Mouse (Mus musculus): ENCODE data around the gene Fam19a2. TPM values are rescaled to one million over a fixed set of nuclear protein-coding genes. Genes with fewer than 3 reads are reported as not detected.
A peak's percentile ranks its signal among the peaks of the same experiment; 100 is the strongest.

Gene Fam19a2
- 1 to 10 TPM in 1 of 2 experiments, under 1 TPM in 1; 0.52 to 1.0 TPM for total RNA-seq (2021)
- polyA plus RNA-seq (2012; rRNA removed): 0.12 and 0.13 TPM in 2 replicates
- long read RNA-seq: 0 reads

DNA sequence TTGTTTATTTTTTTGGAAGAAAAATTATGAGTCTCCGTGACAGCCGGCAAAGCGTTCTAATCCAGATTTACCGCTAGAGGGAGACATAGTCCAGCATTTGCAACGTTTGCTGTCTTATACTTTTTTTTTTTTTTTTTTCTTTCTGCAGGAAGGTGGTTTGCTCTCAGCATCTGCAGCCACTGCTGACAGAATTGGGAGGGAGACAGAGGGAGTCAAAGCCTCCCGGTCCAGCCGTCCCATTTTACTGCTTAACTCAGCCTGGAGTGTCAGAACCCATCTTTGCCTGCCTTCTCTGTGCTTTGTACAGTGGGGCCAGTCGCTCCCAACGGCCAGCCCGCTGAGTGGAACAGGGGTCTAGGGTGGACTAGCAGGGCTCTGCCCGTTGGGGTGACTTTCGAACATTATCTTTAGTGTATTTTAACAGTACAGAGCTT, at the start of gene Fam19a2:
Gene Fam19a2 (plus strand): TSS at position 121 of the 434 bp plus-strand sequence.
- peak; percentile 47 for DNase-seq

DNA sequence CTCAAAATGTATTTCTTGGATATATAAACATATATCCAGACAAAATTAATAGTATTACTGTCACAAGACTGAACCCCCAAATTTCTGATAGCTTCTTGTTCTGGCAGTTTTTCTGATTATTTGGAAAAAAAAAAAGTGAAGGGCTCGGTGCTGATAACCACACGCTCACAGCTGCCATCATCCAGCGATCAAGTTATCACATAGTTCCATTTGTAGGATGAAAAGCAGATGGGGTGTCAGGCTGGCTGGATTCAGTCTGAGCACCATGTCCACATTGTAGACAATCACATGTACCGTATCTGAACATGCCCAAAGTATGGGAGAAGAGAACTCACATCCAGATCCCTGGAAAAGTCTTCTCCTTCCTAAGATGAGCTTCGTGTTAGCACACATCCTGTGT, 41.0 kb upstream of the Fam19a2 start:
- no peak for DNase-seq

DNA sequence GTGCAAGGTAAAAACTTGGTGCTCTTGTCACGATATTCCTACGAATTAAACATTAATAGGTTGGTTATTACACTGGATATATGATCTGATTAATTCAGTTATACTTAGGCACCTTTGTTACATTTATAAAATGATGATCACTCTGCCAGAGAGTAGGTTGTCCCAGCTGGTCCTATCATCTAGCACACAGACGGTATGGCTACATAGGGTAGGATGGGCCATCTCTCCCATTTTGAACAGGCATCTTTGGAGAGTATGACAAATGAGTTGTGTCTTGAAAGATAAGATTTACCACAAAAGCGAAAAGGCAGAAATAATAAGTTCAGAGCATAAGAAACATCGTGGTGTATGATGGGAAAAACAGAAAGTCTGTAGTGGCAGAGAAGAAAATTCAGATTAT, 34.4 kb upstream of the Fam19a2 start:
- no peak for DNase-seq

DNA sequence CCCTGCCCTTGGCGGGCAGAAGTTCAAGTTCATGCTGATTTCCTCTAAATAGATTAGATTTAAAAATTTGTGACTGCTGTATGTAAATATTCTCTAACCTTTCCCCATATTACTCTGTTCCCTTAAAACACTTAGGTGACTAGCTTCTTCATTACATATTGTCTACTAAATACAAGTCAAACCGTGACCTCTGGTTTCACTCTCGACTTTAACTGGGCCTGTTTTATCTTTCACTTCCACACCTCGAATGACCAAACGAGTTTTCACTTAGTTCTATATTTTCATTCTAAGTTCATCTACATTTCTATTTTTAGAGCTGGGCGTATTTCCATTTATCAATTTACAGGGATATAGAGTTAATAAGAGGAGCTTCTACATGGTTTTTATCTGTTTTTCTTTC, 15.7 kb upstream of the Fam19a2 start:
- no peak for DNase-seq

DNA sequence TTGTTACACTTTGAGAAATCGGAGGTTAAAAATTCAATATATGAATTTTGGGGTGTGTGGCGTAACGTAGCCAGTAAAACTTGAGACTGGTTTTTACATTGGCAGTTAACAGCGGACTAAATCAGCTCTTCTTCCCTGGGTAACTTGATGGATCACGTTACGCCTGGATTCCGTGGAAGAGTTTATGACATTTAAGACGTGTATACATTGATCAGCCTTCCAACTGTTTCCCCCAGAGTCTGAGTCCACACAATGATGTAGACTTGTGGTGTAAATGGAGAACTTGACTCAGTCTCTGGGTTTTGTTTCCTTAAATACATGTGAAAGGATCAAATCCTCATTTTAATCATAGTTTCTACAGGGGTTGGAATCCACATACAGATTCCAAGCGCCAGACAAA, 11.9 kb upstream of the Fam19a2 start:
- DNase-seq: no peak

DNA sequence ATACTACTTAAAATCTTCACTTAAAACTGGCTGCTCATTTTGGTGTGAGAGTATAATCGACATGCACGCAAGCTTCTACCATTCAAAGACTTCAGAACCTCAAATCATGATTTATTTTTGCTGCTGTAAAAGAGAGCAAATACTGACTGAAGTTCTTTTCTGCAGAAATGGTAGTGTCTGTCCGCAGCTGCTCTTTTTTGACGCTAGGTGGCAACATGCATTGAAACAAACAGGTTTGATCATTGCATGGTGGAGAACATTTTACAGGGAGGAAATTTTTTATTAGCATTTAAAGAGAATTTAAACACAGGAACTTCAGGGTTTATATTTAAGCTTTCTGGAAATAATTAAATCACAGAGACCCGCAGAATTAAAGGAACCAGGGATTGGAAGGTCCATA, 9.5 kb upstream of the Fam19a2 start:
- DNase-seq: no peak

DNA sequence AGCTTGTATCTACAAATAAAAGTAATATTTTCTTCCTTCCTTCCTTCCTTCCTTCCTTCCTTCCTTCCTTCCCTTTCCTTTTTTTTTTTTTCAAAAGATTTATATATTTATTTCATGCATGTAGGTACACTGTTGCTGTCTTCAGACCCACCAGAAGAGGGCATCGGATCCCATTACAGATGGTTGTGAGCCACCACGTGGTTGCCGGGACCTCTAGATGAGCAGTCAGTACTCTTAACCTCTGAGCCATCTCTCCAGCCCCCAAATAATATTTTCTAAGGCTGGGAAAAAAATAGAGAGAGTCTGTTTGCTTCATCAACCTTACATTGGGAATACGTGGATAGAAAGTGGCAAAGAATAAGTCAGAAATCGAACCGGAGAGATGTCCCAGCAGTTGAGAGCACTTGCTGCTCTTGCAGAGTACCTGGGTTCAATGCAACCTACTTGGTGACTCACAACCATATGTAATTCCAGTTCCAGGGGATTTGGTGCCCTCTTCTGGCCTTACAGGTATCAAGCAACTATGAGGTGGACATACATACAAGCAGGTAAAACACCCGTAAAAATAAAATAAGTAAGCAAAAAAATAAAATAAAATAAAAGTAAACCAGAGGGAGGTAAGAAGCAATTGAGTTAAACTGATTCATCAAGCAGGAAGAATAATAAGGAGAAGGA, 8.0 kb upstream of the Fam19a2 start:
- no peak for DNase-seq

DNA sequence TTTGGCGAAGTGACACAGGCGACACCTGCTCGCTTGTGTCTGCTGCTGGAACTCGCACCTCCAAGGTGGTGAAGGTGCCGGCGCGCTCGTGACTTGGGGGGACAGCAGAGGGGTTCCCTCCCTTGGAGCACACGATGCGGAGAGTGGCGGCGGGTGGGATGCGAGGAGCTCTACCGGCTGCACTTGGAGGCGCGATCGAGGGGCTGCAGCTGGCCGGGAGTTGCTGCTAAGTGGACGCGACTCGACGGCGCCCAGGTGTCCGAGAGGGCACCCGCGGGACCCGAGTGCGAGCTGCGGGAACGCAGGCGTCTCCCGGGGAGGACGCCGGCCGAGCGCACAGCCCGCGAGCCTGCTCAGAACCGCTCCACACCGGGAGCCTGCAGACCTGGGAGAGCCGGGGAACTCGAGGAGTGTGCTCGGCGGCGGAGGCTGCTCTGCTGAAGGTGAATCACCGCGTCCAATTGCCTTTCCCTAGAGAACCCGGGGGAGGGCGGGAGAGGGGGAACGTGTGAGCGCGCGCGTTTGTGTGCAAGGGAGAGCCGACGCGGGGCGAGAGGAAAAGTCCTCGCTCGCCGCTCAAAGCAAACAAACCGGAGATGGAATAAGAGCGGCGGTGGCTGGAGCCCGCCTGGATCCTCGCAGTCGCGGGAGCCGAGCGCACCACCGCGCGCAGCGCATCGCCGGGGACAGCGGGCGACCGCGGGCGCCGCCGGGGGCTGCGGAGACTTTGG, 830 bp downstream of the Fam19a2 start:
- peak; percentile 75 for DNase-seq

DNA sequence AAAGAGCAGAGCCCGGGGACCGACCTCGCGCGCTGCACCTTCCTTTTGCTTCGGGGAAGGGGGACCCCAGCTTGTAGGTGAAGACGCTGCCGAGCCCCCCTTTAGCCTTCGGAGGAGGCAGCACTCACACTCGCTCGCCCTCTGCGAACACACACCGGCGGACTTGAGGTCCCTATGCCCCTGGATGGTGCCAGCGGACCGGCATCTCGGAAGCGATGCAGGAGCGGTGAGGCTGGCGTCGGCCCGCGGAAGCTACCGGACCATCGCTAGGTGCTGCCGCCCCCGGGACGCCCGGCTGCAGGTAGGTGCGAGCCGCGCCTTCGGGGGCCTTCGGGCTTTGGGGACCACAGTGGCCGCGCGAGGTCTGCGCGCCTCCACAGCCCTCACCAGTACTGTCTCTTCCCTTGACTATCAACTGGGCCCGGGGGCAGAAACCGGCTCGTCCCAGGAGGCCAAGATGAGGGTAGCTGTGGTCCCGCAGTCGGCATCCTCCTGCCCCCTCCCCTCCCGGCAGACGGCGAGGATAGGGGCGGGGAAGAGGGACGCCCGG, 1.5 kb downstream of the Fam19a2 start:
- peak; percentile 11 for DNase-seq

DNA sequence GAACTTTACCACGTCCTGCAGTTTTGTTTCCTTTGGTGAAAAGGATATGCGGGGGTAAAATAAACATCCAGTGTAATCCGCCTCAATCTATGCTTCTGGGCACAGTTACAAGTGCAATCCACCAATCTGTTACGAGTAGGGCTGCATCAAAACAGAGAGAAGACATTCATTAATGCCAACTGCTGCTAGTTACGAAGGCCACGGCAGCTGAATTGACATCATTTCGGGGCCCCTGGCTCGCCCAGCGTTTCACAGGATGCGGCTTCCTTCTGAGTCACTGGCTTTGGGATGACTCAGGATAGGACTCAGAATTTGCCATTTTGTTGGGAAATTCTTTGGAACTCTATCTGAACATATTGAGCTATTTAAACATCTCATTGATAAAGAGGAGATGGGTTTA, 4.8 kb downstream of the Fam19a2 start:
- DNase-seq: peak; percentile 70

DNA sequence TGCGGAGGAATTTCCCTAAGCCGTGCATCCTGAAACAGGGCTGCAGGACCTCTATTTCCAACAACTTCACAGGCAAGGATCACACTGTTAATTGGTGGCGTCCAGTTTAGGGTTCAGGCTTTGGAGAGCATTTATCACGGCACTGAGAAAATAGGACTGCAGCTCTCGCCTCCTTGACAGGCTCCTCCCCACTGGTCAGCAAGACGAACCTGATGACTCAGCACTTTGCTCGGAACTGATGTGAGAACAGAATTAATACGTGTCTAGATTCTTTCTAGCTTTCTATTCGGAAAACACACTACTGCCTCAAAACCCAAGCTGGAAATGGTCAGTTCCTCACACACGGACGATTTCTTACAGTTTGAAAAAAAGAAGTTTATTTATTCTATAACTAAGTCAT, 10.8 kb downstream of the Fam19a2 start:
- peak; percentile 7 for DNase-seq

DNA sequence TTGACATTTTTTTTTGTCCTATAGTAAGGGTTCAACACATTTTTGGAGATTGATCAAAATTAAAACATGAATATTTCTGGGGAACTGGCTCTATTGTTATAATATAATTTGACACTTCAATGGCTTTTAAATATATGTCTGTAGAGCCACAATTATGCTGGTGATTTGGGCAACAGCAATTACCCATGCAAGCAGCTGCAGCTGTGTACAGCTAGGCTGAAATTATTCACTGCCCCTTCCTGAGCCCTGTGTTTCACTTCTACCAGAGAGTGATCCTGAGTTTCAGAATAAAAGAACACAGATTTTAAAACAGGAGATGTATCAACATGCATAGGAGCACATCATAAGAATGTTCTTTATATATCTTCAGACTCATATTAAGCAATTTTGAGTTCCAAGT, 43.5 kb downstream of the Fam19a2 start:
- DNase-seq: no peak

DNA sequence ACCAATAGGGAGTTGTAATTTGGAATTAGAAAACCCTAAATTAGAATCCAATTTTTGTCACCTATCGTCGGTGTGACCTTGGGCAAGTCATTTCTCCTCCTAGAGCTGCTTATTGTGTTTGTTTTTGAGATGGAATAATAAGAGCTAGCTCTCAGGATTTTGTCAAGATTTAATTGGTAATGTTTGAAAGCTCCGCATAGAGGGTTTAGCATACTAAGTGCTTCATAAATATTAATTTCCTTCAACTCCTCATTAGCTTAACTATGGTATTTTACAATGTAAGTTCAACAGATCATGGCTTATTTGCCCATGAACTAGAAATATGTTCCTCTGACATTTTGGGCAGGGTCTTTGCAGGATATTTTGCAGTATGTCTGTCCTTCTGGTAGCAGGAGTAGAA, 62.5 kb downstream of the Fam19a2 start:
- DNase-seq: no peak

DNA sequence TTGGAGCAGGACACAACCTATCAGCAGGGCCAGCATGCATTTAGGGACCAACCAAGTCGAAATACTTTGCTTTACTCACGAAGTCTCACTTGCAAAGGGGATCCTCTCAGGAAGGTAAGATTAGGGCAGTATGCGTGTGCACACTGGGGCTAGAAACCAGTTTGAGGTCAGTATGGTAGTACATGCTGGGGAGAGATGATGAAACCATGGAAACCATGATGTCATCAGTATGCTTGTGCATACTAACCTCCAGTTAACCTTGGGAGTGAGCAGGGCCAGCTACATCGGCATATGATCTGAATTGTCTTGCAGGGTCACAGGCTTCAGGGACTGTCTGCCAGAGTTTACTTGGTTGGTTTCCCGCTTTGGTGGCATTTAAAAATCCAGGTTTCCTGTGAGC, 77.5 kb downstream of the Fam19a2 start:
- no peak for DNase-seq

DNA sequence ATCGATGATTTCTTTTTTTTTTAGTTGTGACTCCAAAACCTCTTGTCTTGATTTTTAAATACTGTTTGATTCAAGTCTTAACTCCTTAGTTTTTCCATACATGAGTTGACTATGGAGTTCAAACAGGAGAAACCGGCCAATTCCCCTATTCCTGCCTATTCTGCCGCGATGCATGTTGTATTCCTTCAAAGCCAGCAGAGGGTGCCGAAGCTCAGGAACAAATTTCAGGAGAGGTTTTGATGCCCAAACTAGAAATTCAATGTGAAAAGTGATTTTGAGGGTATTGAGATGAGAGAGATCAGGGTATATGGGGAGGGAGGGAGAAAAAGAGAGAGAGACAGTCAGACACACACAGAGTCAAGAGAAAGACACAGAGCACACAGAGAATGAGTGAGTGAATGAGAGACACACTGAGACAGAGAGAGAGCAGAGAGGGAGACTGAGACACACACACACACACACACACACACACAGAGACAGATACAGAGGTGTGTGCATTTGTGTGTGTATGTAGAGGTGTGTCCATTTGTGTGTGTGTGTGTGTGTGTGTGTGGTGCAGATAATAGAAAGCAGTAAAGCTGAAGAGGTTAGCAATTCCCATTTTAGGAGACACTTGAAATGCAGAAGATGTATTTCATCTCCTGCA, 78.9 kb downstream of the Fam19a2 start:
- peak; percentile 8 for DNase-seq

DNA sequence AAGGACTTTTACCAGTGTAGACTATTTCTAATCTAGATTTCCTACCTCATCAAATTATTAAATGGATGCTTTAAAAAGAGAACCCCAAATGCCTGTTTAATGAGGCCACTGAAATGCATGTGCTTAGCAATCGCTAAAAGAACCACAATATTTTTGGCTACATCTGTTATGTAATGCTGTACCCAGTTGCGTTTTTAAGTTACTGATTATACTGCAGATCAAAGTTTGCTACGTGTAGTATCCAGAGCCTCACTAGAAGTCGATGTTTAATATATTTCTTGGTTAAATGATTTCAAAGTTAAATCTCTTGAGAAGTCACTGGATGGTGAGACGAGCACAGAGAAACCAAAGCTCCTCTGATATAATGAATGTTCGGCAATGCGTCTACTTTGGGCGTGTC, 82.5 kb downstream of the Fam19a2 start:
- no peak for DNase-seq

DNA sequence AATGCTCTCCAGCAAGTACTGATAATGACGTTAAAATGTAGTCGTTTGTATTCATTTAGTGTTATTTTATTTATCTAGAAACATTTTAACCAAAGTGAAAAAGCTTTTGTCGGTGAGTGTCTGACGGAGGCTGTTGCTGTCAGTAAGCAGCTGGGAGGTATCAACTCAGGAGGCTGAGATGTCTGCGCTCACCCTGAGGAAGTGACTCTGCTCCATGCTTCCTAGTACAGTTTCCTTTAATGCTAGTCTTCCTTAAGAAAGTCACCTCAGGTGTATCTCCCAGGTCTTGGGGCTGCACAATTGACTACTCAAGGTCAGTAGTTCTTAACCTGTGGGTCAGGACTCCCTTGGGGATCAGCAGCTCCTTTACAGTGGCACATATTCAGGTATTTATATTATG, 89.9 kb downstream of the Fam19a2 start:
- DNase-seq: no peak

DNA sequence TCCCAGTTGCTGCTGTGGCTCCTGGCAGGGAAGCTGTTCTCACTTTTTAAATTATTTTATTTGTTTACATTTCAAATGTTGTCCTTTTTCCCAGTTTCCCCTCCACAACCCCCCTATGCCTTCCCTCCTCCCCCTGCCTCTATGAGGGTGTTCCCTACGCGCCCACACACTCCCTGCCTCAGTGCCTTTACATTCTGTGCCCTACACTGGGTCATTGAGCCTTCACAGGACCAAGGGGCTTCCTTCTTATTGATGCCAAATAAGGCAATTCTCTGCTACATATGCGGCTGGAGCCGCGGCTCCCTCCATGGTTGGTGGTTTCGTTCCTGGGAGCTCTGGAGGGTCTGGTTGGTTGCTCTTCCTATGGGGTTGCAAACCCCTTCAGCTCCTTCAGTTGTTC, 93.2 kb downstream of the Fam19a2 start:
- no peak for DNase-seq

DNA sequence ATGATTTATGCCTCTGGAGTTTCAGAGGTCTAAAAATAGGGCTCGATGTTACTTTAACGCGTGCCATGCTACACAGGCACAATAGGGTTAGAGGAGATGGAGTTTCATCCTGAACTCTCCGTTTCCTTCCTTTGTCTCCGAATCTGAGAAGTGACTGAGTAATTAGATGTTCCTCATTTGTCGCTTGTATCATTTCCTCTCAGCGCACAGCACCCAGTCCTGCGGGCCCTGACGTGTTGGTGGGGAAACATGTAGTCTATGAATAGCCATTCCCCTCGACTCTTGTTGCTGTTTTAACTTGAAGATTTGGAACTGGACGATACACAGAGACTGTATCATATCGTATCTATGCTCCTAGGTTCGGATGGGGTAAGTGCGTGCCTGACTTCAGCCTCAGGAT, 96.7 kb downstream of the Fam19a2 start:
- DNase-seq: no peak

DNA sequence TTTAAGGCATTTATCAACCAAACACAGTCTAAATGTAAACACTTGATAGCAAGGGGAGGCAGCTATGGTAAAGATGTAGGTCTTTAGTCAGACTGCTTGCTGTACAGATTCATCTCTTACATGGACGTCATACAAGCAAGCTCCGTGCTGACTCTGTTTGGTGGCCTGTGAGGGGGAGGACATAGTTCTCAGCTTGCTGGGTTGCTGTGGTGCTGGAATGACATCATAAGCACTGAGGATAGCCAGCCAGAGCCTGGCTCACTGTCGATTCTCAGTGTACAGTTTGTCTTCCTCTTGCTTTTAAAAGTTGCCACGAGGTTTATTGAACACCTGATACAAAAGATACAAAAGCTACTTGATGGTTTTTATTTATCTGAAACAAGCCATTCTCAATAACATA, 100.8 kb downstream of the Fam19a2 start:
- DNase-seq: no peak

DNA sequence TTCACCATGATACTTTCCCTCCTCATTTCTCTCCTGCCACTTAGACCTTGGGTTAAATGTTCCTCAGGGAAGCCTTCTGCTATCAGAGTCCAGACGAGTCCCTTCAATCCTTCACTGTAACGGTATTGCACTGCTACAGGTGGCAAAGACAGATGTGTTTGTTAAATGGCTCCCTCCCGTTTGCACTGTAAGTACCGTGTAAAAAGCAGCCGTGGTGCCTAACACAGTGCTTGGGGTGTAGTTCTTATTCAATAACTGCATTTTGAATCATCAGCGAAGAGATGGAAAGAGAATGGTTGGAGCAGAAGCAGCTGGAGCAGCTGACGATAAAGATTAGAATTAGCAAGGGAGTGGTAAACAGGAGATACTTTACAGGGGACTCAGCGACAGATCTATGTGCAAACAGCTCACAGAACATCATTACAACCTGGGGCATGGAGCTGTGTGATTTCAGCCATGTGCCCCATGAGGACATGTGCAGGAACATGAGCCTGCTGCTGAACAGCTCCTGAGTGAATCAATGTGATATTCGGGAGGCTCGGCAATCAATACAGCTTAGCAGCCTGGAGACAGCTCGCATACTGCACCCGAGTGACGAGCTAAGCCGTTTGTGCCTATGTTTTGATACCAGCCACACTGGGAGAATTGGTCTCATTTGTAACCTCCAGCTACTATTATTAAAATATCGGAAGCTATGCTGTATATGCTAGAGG, 103.5 kb downstream of the Fam19a2 start:
- no peak for DNase-seq

DNA sequence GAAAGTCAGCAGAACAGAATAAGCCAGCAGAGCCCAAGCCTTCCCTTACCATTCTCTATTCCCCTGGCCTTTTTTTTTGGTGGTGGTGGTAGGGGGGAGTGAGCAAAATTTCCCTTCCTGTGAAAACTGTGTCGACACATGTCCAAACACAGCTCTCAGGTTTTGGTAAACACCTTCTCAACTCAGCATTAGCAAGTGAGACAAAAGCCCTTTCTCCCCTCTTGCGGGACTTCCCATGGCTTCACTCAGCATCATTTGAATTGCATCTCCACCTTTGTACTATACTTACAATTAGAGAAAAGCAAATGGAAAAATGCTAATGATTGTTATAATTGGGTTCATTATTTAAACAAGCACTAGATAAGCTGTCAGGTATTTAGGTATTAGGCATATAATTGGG, 119.5 kb downstream of the Fam19a2 start:
- no peak for DNase-seq

Measured in adrenal gland, adult 2 months (tissue).